Mouse (Mus musculus) ES-CJ7 (cell line): ENCODE measurements at regions not wholly inside any gene's neighbourhood (a gene's known extent, or its start where the extent isn't known, plus 50 kb on each side); places are given as distances from the start of the nearest gene placed in this dataset.
A peak's percentile ranks its signal among the peaks of the same experiment; 100 is the strongest.

Experiments
- DNase-seq: peaks from one replicate; pipeline ENCODE4 v3.0.0; 2011; ENCODE audit warnings: low read depth, low spot score

DNA sequence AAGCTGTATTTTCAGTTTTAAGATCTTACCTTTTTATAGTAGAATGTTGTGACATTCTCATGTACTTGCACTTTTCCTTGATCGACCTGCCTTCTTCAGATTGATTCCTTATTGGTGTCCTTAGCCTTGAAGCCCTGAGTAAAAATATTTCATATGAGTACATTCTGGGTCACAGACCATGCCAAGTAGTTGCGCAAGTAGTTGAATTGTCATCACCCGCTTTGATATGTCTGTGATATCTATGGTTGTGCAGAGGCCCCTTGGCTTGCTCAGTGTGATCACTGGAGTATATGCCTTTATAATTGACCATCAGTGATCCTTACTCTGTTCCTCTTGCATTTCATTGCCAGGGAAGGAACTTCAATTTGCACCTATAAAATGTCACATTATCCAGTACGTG, 131.1 kb upstream of the Reg3g start:
- DNase-seq: no peak

DNA sequence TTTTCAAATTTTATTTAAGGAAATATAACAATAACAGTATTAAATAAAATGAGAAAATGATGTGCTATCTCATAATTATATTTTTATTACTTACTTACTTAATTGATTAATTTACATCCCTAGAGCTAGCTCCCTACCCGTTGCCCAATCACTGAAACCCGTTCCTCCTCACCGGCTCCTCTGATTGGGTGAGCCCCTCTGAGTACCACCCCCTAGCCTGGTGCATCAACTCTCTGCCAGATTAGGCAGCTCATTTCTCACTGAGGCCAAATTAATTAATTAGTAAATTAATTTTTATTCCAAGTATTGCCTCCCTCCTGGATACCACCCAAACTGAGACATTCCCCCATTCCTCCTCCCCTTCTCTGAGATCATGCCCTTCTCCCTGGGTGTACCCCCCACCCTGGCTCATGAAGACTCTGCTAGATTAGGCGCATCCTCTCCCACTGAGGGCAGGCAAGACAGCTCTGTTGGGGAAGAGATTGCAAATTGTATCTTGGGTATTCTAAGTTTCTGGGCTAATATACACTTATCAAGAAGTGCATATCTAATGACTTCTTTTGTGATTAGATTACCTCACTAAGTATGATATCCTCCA, 101.4 kb upstream of the Reg3g start:
- DNase-seq: no peak

DNA sequence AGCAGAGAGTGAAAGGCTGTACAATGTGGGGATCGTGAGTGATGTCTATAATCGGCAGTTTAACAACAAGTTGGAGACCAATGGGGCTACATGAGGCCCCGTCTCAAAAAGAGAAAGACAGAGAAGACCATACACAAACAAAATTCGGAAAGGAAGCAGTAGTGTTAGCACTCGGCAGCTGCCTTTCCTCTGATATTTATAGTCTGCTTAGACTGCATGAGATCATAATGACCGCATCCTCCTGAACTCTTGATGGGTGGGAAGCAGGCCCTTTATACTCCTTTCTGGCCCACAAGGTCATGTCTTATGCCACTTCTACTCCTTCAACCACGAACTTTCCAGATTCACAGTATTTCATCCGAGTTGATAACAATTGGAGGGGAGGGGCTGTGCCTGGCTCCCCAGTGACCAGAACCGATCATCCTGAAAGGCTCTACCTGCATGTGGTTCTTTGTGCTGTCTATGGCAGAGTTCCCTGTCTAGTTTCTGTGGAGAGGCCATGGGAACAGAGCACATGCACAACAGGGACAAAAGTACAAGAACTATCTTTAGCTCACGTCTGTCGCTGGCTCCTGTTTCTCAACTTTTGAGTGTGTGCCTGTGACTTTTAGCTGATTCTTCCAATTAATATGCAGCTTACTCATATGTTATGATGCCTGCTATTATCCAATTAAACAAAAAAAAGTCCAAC, 84.5 kb upstream of the Reg3g start:
- DNase-seq: no peak

DNA sequence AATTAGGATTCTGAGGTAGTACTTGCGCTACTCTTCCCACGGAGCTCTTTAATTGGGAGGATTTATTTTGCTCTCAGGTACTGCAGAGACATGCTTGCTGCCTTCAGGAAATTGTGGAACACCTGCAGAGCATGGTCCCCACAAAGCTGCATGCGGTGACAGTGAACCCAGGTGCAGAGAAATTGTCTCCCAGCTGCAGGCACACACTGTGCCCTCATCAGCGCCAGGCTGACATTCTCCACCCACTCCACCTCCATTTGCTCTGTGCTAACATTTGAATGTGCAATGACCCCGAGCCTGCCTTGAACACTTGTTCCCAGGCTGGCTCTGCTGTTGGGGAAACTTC, 83.7 kb upstream of the Reg3g start:
- no peak for DNase-seq

DNA sequence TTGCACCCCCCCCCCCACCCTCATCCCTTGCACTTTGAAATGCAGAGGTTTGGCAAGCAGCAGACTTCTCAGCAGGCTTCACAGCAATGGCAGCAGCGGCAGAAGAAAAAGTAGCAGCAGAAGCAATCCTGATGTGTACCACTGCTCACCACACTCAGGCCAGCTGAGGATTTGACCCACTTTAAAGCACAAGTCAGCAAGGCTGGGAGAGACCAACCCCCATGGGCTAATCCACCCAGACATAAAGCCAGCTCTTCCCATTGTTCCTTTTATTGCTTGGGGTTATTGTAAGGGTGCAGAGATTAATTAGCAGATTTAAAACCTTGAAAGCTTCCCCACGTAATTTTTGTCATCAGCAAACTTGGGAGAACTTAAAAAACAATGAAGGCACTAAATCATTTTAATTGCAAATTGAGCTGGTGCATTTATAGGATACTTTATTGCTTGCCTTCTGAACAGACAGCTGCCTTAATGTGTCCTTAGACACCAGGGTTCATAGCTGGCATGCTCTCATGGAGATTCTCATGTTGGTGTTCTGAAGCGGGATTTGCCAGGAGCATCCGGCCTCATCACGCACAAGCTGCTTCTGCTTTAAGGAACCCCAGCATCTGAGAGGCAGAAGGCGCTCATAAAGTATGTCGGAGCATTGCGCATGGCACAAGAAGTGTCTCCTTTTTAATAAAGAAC, 83.1 kb upstream of the Reg3g start:
- DNase-seq: no peak

DNA sequence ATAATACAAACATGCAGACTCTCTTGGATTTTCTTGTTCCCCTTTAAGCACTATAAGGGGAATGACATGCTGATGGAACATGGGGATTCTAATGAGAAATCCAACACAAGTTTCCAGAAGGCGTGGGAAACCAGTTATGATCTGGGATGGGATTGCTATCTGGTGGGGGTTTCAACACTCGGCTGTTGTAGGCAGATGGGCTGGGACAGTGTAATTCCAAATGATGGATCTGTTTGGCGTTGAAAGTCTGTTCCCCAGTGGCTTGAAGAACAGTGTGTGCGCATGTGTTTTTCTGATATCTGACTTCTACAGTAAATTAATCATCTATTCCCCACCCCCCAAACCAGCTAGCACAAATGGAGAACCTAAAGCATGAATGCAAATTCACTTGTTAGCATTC, 79.8 kb upstream of the Reg3g start:
- DNase-seq: no peak

DNA sequence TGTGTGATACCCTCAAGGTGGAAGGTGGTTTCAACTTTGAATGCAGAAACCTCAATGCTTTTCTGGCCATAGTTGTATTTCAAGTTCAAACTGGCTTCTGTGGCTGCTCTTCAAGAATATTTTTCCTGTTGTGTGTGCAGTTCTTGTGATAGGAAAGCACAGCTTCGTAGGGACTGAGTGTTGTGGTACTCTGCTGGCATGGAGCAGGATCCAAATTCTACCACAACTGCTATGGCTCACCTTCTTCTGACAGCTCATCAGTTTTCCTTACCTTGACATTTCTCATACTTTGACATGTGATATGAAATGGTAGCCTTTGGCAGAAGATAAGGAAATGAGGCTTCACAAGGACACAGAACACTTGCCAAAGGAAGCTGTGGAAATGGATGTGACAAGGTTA, 79.0 kb upstream of the Reg3g start:
- DNase-seq: no peak

DNA sequence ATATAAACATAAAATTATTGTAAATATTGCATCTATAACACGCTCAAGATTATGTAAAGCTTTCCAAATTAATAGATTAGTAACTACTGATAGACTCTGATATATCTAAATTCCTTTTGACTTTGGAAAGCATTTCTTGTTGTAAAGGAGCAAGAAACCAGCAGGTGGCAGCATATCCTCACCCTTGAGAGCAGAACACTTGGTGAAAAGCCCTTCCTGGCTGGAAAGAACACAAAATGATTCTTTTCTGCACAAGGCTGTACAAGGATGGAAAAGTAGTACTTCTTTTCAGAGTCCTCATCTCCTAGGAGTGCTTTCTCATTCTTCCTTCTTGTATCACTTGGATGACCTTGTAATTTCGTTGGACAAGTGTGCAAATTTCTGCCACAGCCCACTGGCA, 75.6 kb upstream of the Reg3g start:
- DNase-seq: peak; percentile 51

DNA sequence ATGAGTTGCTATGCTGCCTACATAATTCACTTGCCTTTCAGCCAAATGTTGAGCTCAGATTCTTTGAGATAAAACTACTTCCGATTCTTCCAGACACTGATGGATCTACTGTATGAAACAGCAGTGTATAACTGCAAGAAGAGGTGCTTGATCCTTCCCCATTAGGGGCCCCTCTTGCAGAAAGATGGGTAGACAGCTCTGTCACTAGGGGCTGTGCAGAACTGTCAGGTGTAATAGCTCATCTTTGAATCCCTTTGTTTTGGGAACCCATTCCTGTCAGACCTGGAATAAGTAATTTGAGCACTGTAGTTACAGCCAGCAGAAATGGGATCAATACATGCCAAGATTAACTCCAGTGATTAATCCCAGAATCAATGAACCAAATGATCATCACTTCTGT, 68.8 kb upstream of the Reg3g start:
- DNase-seq: no peak

DNA sequence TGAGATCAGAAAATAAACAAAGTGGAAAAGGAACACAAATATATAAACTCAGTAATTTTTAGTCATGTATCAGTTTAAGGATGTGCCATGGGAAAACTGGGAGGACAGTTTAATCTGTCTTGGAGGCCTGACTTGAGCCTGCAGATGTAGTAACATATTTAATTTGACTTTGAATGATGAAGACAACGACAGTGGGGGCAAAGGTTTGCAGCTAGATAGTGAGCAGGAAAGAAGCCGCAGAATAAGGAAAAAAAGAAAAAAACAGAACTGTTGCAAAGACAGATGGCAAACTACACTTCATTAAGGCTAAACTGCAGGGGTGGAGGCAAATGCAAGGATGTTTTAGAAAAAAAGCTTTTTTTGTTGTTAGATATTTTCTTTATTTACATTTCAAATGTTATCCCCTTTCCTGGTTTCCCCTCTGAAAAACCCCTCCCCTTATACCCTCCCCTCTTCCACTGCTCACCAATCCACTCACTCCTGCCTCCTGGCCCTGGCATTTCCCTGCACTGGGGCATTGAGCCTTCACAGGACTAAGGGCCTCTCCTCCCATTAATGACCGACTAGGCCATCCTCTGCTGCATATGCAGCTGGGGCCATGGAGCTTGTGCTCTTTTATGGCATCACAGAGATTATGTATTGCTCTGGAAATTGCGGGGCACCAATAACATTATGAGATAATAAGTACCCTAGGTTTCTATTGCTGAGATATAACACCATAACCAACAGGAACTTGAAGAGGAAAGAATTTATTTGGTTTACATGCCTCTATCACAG, 58.5 kb upstream of the Reg3g start:
- DNase-seq: no peak
